Mouse (Mus musculus) frontal cortex, postnatal 14 days (tissue): ENCODE measurements around the gene Dnajb6.

Experiments
- DNase-seq, 2 experiments: peaks; one replicate each; pipeline ENCODE4 v3.0.0; 2022; ENCODE audit warnings: low spot score in 2 of 2

Dnajb6 gene

GRCm38 (mm10) chr5:29848091-29848490 is 112.6 kb downstream of the Dnajb6 start:
- DNase-seq, result no peak

GRCm38 (mm10) chr5:29852376-29852775 is 116.9 kb downstream of the Dnajb6 start:
- DNase-seq, result no peak

GRCm38 (mm10) chr5:29853035-29853434 is 117.5 kb downstream of the Dnajb6 start:
- DNase-seq, result no peak

GRCm38 (mm10) chr5:29854376-29854775 is 118.9 kb downstream of the Dnajb6 start:
- no peak for DNase-seq

GRCm38 (mm10) chr5:29854971-29855370 is 119.5 kb downstream of the Dnajb6 start:
- DNase-seq, result no peak

GRCm38 (mm10) chr5:29861522-29861921 is 126.0 kb downstream of the Dnajb6 start:
- DNase-seq, result no peak

GRCm38 (mm10) chr5:29862388-29862787 is 126.9 kb downstream of the Dnajb6 start:
- DNase-seq, result no peak

- no peak for DNase-seq
Measured at GRCm38 (mm10) chr5:29864291-29864737, 128.8 kb downstream of the Dnajb6 start.

- no peak for DNase-seq
Measured at GRCm38 (mm10) chr5:29864994-29865393, 129.5 kb downstream of the Dnajb6 start.
